Mouse (Mus musculus) MN1 (cell line): ENCODE results near the gene Chpf2.
"Not testable (repeated sequence)": the region's sequence is repeated elsewhere in the genome, so short reads cannot be mapped to it uniquely, and the experiment has no call there.

Source experiments
- DNase-seq: peaks from one replicate; pipeline ENCODE4 v3.0.0-alpha.2; 2016; ENCODE audit warnings: low spot score

Gene Chpf2

GRCm38 (mm10) chr5:24586547-24587199 lies at the start of gene Chpf2:
Gene Chpf2, plus strand, starts transcription at chr5:24586741.
- peak; percentile 86 for DNase-seq

GRCm38 (mm10) chr5:24537618-24538017 lies 48.9 kb upstream of the Chpf2 start:
- no peak for DNase-seq

GRCm38 (mm10) chr5:24539571-24540296 lies 46.8 kb upstream of the Chpf2 start:
- no peak for DNase-seq

GRCm38 (mm10) chr5:24540387-24541143 lies 46.0 kb upstream of the Chpf2 start, which contains the start of gene Asb10:
Gene Asb10, minus strand, starts transcription at chr5:24540978.
- no peak for DNase-seq

- DNase-seq = no peak
Observed at GRCm38 (mm10) chr5:24541144-24541569, 45.4 kb upstream of the Chpf2 start.

GRCm38 (mm10) chr5:24542643-24543042 lies 43.9 kb upstream of the Chpf2 start:
- DNase-seq = no peak

- DNase-seq = peak; percentile 60
Observed at GRCm38 (mm10) chr5:24550598-24551316, 35.8 kb upstream of the Chpf2 start.

- no peak for DNase-seq
Observed at GRCm38 (mm10) chr5:24551317-24551688, 35.2 kb upstream of the Chpf2 start.

- DNase-seq = no peak
Observed at GRCm38 (mm10) chr5:24553621-24554244, 32.8 kb upstream of the Chpf2 start.

GRCm38 (mm10) chr5:24555335-24555734 lies 31.2 kb upstream of the Chpf2 start:
- DNase-seq = not testable (repeated sequence)

- no peak for DNase-seq
Observed at GRCm38 (mm10) chr5:24556709-24557108, 29.8 kb upstream of the Chpf2 start, which contains the start of gene 4931409K22Rik. Gene 4931409K22Rik, minus strand, starts transcription at chr5:24556809.

GRCm38 (mm10) chr5:24575948-24576347 lies 10.6 kb upstream of the Chpf2 start:
- no peak for DNase-seq

GRCm38 (mm10) chr5:24576801-24577182 lies 9.7 kb upstream of the Chpf2 start:
- peak; percentile 46 for DNase-seq

- peak; percentile 100 for DNase-seq
Observed at GRCm38 (mm10) chr5:24577183-24577929, 9.2 kb upstream of the Chpf2 start, which contains the start of gene Abcf2. Gene Abcf2, minus strand, starts transcription at chr5:24577467.

GRCm38 (mm10) chr5:24578109-24578963 lies 8.2 kb upstream of the Chpf2 start:
- DNase-seq = no peak

GRCm38 (mm10) chr5:24586106-24586505 lies 435 bp upstream of the Chpf2 start:
- no peak for DNase-seq

- peak; percentile 60 for DNase-seq
Observed at GRCm38 (mm10) chr5:24587200-24587577, 648 bp downstream of the Chpf2 start.

- DNase-seq = no peak
Observed at GRCm38 (mm10) chr5:24589511-24590500, 3.3 kb downstream of the Chpf2 start.
